Mouse (Mus musculus) embryonic facial prominence, embryonic 14.5 days (tissue): Measurements from ENCODE around the gene Bap1. TPM values are rescaled to one million over a fixed set of nuclear protein-coding genes. Genes with fewer than 3 reads are reported as not detected.
A peak's percentile ranks its signal among the peaks of the same experiment; 100 is the strongest.

Source experiments
- ATAC-seq: fragments of 200-750 bp; cut with Nextera tagmentation; 2 replicates; pipeline ENCODE4 v1.8.0; 2017; ENCODE audit warnings: low read depth, moderate number of reproducible peaks, moderate TSS enrichment
- DNase-seq: peaks from one replicate; pipeline ENCODE4 v3.0.0-alpha.2; 2015; ENCODE audit warnings: low spot score
- H3K27ac ChIP-seq: fragments of 300-500 bp; sonication (generic); replicated peaks from 2 replicates; pipeline ENCODE4 v1.5.1; 2014; ENCODE audit warnings: low read depth, mild to moderate bottlenecking, low read length, moderate library complexity
- H3K27me3 ChIP-seq: fragments of 300-500 bp; sonication (generic); replicated peaks from 2 replicates; pipeline ENCODE4 v1.6.1; 2014; ENCODE audit warnings: low read length; ENCODE audit not compliant: control insufficient read depth, insufficient read depth
- H3K36me3 ChIP-seq: fragments of 300-500 bp; sonication (generic); 2 replicates; pipeline ENCODE4 v1.6.1; 2014; ENCODE audit warnings: low read length, mixed read lengths; ENCODE audit not compliant: control insufficient read depth, insufficient read depth
- H3K4me1 ChIP-seq: fragments of 300-500 bp; sonication (generic); 2 replicates; pipeline ENCODE4 v1.6.1; 2014; ENCODE audit warnings: antibody characterized with exemption, low read length; ENCODE audit not compliant: control insufficient read depth, insufficient read depth
- H3K4me2 ChIP-seq: fragments of 300-500 bp; sonication (generic); 2 replicates; pipeline ENCODE4 v1.6.1; 2014; ENCODE audit warnings: low read depth, mild to moderate bottlenecking, low read length, moderate library complexity, mixed read lengths
- H3K4me3 ChIP-seq: fragments of 300-500 bp; sonication (generic); 2 replicates; pipeline ENCODE4 v1.5.1; 2014; ENCODE audit warnings: low read depth, mild to moderate bottlenecking, low read length
- H3K9ac ChIP-seq: fragments of 300-500 bp; sonication (generic); 2 replicates; pipeline ENCODE4 v1.6.1; 2014; ENCODE audit warnings: low read depth, mild to moderate bottlenecking, low read length, moderate library complexity, mixed read lengths
- H3K9me3 ChIP-seq: fragments of 300-500 bp; sonication (generic); 2 replicates; pipeline ENCODE4 v1.6.1; 2016; ENCODE audit warnings: low read length; ENCODE audit not compliant: control insufficient read depth
- WGBS: fragments of 180-500 bp; shearing (Covaris S2); extraction: QIAGEN DNeasy Blood & Tissue Kit; methylation state at CpG from one replicate; pipeline ENCODE4 v1.1.7; 2014; 5-methylcytosine and 5-hydroxymethylcytosine counted together
- polyA plus RNA-seq: library from polyadenylated mRNA; unstranded; fragments of >200 nt; fragmentation: Nextera tagmentation; extraction: Ambion mirVana; gene quantifications from 2 replicates; pipeline ENCODE4 v1.2.1, GENCODE M21; 2014

The Bap1 gene
- polyA plus RNA-seq = 60.7 and 69.6 TPM in 2 replicates

GRCm38 (mm10) chr14:31251084-31251604 is at the start of gene Bap1, which contains the start of gene Phf7:
TSS of gene Bap1 (plus strand) at chr14:31251450.
TSS of gene Phf7 (minus strand) at chr14:31251317.
- Histone ChIP-seq H3K27ac (peak within 1 kb of the TSS; percentile 89), H3K36me3 (peaks cover 40% of the 10 kb centered on the region), H3K4me1 (peaks cover 9% of the 10 kb centered on the region), H3K4me3 (peak within 1 kb of the TSS; percentile 72), H3K27me3 (no peaks in the 10 kb centered on the region), H3K9me3 (no peaks in the 10 kb centered on the region), H3K9ac (peak within 1 kb of the TSS; percentile 91), H3K4me2 (peak within 1 kb of the TSS; percentile 74)
- WGBS = 0% methylated on average over 10 of the region's 75 CpGs
- ATAC-seq = peak; percentile 92
- peak; percentile 96 for DNase-seq

GRCm38 (mm10) chr14:31204844-31205243 is 46.4 kb upstream of the Bap1 start:
- ATAC-seq (no peak), DNase-seq (no peak)
- Histone ChIP-seq H3K4me2 (peak overlapping the region; percentile 95), H3K4me1 (peaks cover 15% of the 10 kb centered on the region), H3K9me3 (no peaks in the 10 kb centered on the region), H3K9ac (peak overlapping the region; percentile 97), H3K36me3 (peaks cover 50% of the 10 kb centered on the region), H3K27me3 (no peaks in the 10 kb centered on the region), H3K4me3 (peak overlapping the region; percentile 93), H3K27ac (peak overlapping the region; percentile 93; the same call in 1 of the 2 replicates)
- 60% methylated on average over 4 of the region's 4 CpGs for WGBS

- Histone ChIP-seq H3K27ac (peak overlapping the region; percentile 93), H3K4me2 (peak overlapping the region; percentile 95), H3K27me3 (no peaks in the 10 kb centered on the region), H3K4me1 (peaks cover 15% of the 10 kb centered on the region), H3K4me3 (peak overlapping the region; percentile 93), H3K9me3 (no peaks in the 10 kb centered on the region), H3K36me3 (peaks cover 46% of the 10 kb centered on the region), H3K9ac (peak overlapping the region; percentile 97)
- DNase-seq = no peak
- no peak for ATAC-seq
- WGBS = 11% methylated on average over 7 of the region's 8 CpGs
Measured at GRCm38 (mm10) chr14:31205244-31205561, 46.0 kb upstream of the Bap1 start.

GRCm38 (mm10) chr14:31205562-31206467 is 45.4 kb upstream of the Bap1 start:
- Histone ChIP-seq H3K4me2 (peak overlapping the region; percentile 95), H3K4me1 (peaks cover 15% of the 10 kb centered on the region), H3K27me3 (no peaks in the 10 kb centered on the region), H3K9ac (peak overlapping the region; percentile 97), H3K27ac (peak overlapping the region; percentile 93), H3K36me3 (peaks cover 40% of the 10 kb centered on the region), H3K4me3 (peak overlapping the region; percentile 93), H3K9me3 (no peaks in the 10 kb centered on the region)
- peak; percentile 59 for DNase-seq
- peak; percentile 56 for ATAC-seq
- WGBS = under 1% methylated on average over 31 of the region's 39 CpGs

- ATAC-seq (peak; percentile 70), DNase-seq (peak; percentile 97)
- H3K9ac ChIP-seq = peak overlapping the region; percentile 97
- peaks cover 15% of the 10 kb centered on the region for H3K4me1 ChIP-seq
- peak overlapping the region; percentile 95 for H3K4me2 ChIP-seq
- peak overlapping the region; percentile 93 for H3K27ac ChIP-seq
- under 1% methylated on average over 27 of the region's 48 CpGs for WGBS
- H3K36me3 ChIP-seq = peaks cover 33% of the 10 kb centered on the region
- H3K9me3 ChIP-seq = no peaks in the 10 kb centered on the region
- peak overlapping the region; percentile 93 for H3K4me3 ChIP-seq
- H3K27me3 ChIP-seq = no peaks in the 10 kb centered on the region
Measured at GRCm38 (mm10) chr14:31206472-31206981, 44.7 kb upstream of the Bap1 start.

GRCm38 (mm10) chr14:31207070-31207830 is 44.0 kb upstream of the Bap1 start:
- H3K27ac ChIP-seq = peak overlapping the region; percentile 93; the same call in 1 of the 2 replicates
- no peak for DNase-seq
- H3K9me3 ChIP-seq = no peaks in the 10 kb centered on the region

GRCm38 (mm10) chr14:31208084-31208483 is 43.2 kb upstream of the Bap1 start, which contains the start of gene Tnnc1:
TSS of gene Tnnc1 (plus strand) at chr14:31208312.
- H3K9ac ChIP-seq = peak within 1 kb of the TSS; percentile 97; the same call in 1 of the 2 replicates
- H3K4me2 ChIP-seq = peak within 1 kb of the TSS; percentile 95
- DNase-seq (no peak), ATAC-seq (no peak)
- peaks cover 17% of the 10 kb centered on the region for H3K36me3 ChIP-seq
- H3K27me3 ChIP-seq = no peaks in the 10 kb centered on the region
- peak within 1 kb of the TSS; percentile 93; the same call in 1 of the 2 replicates for H3K4me3 ChIP-seq
- peaks cover 15% of the 10 kb centered on the region for H3K4me1 ChIP-seq
- no peaks in the 10 kb centered on the region for H3K9me3 ChIP-seq
- H3K27ac ChIP-seq = peak within 1 kb of the TSS; percentile 45; the same call in 1 of the 2 replicates
- WGBS = 68% methylated on average over 2 of the region's 2 CpGs

More at GRCm38 (mm10) chr14:31207070-31207830, 44.0 kb upstream of the Bap1 start:
- Histone ChIP-seq H3K4me1 (peaks cover 15% of the 10 kb centered on the region), H3K9ac (peak overlapping the region; percentile 97), H3K4me2 (peak overlapping the region; percentile 95), H3K4me3 (peak overlapping the region; percentile 93), H3K36me3 (peaks cover 26% of the 10 kb centered on the region), H3K27me3 (no peaks in the 10 kb centered on the region)
- ATAC-seq = 0 out of 2 replicates have a peak, but pooled peaks have one; percentile 1
- 78% methylated on average over 13 of the region's 13 CpGs for WGBS

- H3K9ac ChIP-seq = 0 out of 2 replicates have a peak overlapping the region, but pooled peaks have one; percentile 10
- no peak overlapping the region for H3K4me2 ChIP-seq
- ATAC-seq = no peak
- H3K27me3 ChIP-seq = no peaks in the 10 kb centered on the region
- WGBS = 76% methylated on average over 3 of the region's 4 CpGs
- DNase-seq = no peak
- no peak overlapping the region for H3K27ac ChIP-seq
- H3K9me3 ChIP-seq = no peaks in the 10 kb centered on the region
- H3K36me3 ChIP-seq = peaks cover 7% of the 10 kb centered on the region
- peaks cover 15% of the 10 kb centered on the region for H3K4me1 ChIP-seq
- no peak overlapping the region for H3K4me3 ChIP-seq
Measured at GRCm38 (mm10) chr14:31209133-31209557, 42.1 kb upstream of the Bap1 start.
